Mouse (Mus musculus) embryonic facial prominence, embryonic 13.5 days (tissue): ENCODE data around the gene Mast4. TPM values are rescaled to one million over a fixed set of nuclear protein-coding genes. Genes with fewer than 3 reads are reported as not detected.
A peak's percentile ranks its signal among the peaks of the same experiment; 100 is the strongest.

Source experiments
- ATAC-seq: fragments of 200-750 bp; cut with Nextera tagmentation; 2 replicates; pipeline ENCODE4 v1.8.0; 2017; ENCODE audit warnings: low read depth; ENCODE audit not compliant: insufficient number of reproducible peaks, insufficient read depth, low FRiP score, low TSS enrichment
- H3K27ac ChIP-seq: fragments of 300-500 bp; sonication (generic); 2 replicates; pipeline ENCODE4 v1.5.1; 2015; ENCODE audit warnings: moderate library complexity, mild to moderate bottlenecking, inconsistent platforms
- H3K27me3 ChIP-seq: fragments of 300-500 bp; sonication (generic); 2 replicates; pipeline ENCODE4 v1.6.1; 2015; ENCODE audit warnings: mild to moderate bottlenecking, inconsistent platforms
- H3K36me3 ChIP-seq: fragments of 300-500 bp; sonication (generic); 2 replicates; pipeline ENCODE4 v1.6.1; 2015; ENCODE audit warnings: mild to moderate bottlenecking, inconsistent platforms
- H3K4me1 ChIP-seq: fragments of 300-500 bp; sonication (generic); 2 replicates; pipeline ENCODE4 v1.6.1; 2015; ENCODE audit warnings: inconsistent platforms
- H3K4me2 ChIP-seq: fragments of 300-500 bp; sonication (generic); 2 replicates; pipeline ENCODE4 v1.6.1; 2015; ENCODE audit warnings: moderate library complexity, mild to moderate bottlenecking, inconsistent platforms
- H3K4me3 ChIP-seq: fragments of 300-500 bp; sonication (generic); 2 replicates; pipeline ENCODE4 v1.5.1; 2015; ENCODE audit warnings: mild to moderate bottlenecking, inconsistent platforms
- H3K9ac ChIP-seq: fragments of 300-500 bp; sonication (generic); 2 replicates; pipeline ENCODE4 v1.6.1; 2015; ENCODE audit warnings: mild to moderate bottlenecking, inconsistent platforms
- H3K9me3 ChIP-seq: fragments of 300-500 bp; sonication (generic); 2 replicates; pipeline ENCODE4 v1.6.1; 2016; ENCODE audit warnings: inconsistent platforms
- WGBS: fragments of 180-500 bp; shearing (Covaris S2); methylation state at CpG from one replicate; pipeline ENCODE4 v1.1.7; 2015; ENCODE audit warnings: mixed read lengths; 5-methylcytosine and 5-hydroxymethylcytosine counted together
- polyA plus RNA-seq: library from polyadenylated mRNA; unstranded; fragments of >200 nt; fragmentation: Nextera tagmentation; extraction: Ambion mirVana; gene quantifications from 2 replicates; pipeline ENCODE4 v1.2.1, GENCODE M21; 2015

Gene Mast4
- polyA plus RNA-seq, 1 experiment from 2014 or later: 28.6 TPM

- Histone ChIP-seq H3K36me3 (no peaks in the 10 kb centered on the region), H3K27ac (no peak overlapping the region), H3K4me1 (peaks cover 8% of the 10 kb centered on the region), H3K27me3 (no peaks in the 10 kb centered on the region), H3K4me2 (no peak overlapping the region), H3K9me3 (no peaks in the 10 kb centered on the region), H3K9ac (no peak overlapping the region), H3K4me3 (no peak overlapping the region)
- WGBS: 57% methylated on average over 9 of the region's 9 CpGs
- ATAC-seq: no peak
These were observed 531.1 kb downstream of the Mast4 start for GRCm38 (mm10) chr13:102803206-102803605.

- Histone ChIP-seq H3K36me3 (peaks cover 24% of the 10 kb centered on the region), H3K27me3 (no peaks in the 10 kb centered on the region), H3K9ac (no peak overlapping the region), H3K4me2 (no peak overlapping the region), H3K27ac (no peak overlapping the region), H3K4me1 (peaks cover 4% of the 10 kb centered on the region), H3K4me3 (no peak overlapping the region), H3K9me3 (no peaks in the 10 kb centered on the region)
- no peak for ATAC-seq
- 88% methylated on average over 3 of the region's 3 CpGs for WGBS
These were observed 542.1 kb downstream of the Mast4 start for GRCm38 (mm10) chr13:102792157-102792556.

GRCm38 (mm10) chr13:102790601-102791155, 543.6 kb downstream of the Mast4 start:
- ATAC-seq: no peak
- WGBS: 39% methylated on average over 6 of the region's 6 CpGs

GRCm38 (mm10) chr13:102786666-102787230, 547.5 kb downstream of the Mast4 start:
- no peak for ATAC-seq
- no peak overlapping the region for H3K9ac ChIP-seq
- H3K36me3 ChIP-seq: peaks cover 16% of the 10 kb centered on the region; the same call in 1 of the 2 replicates
- no peak overlapping the region for H3K4me3 ChIP-seq
- WGBS: 67% methylated on average over 10 of the region's 10 CpGs
- no peaks in the 10 kb centered on the region for H3K27me3 ChIP-seq
- H3K9me3 ChIP-seq: no peaks in the 10 kb centered on the region
- H3K27ac ChIP-seq: 0 out of 2 replicates have a peak overlapping the region, but pooled peaks have one; percentile 33
- no peak overlapping the region for H3K4me2 ChIP-seq
- H3K4me1 ChIP-seq: peaks cover 8% of the 10 kb centered on the region

More at GRCm38 (mm10) chr13:102790601-102791155, 543.6 kb downstream of the Mast4 start:
- Histone ChIP-seq H3K9ac (no peak overlapping the region), H3K27me3 (no peaks in the 10 kb centered on the region), H3K9me3 (no peaks in the 10 kb centered on the region), H3K4me3 (no peak overlapping the region), H3K4me2 (no peak overlapping the region), H3K27ac (no peak overlapping the region), H3K36me3 (peaks cover 20% of the 10 kb centered on the region), H3K4me1 (peaks cover 8% of the 10 kb centered on the region)

GRCm38 (mm10) chr13:102783531-102784310, 550.6 kb downstream of the Mast4 start:
- WGBS: 83% methylated on average over 7 of the region's 7 CpGs
- Histone ChIP-seq H3K9ac (no peak overlapping the region), H3K4me1 (peaks cover 4% of the 10 kb centered on the region; the same call in 1 of the 2 replicates), H3K27ac (no peak overlapping the region), H3K27me3 (no peaks in the 10 kb centered on the region), H3K36me3 (peaks cover 27% of the 10 kb centered on the region; the same call in 1 of the 2 replicates), H3K4me3 (no peak overlapping the region), H3K4me2 (no peak overlapping the region), H3K9me3 (no peaks in the 10 kb centered on the region)
- ATAC-seq: no peak

GRCm38 (mm10) chr13:102779275-102779674, 555.0 kb downstream of the Mast4 start:
- no peak overlapping the region for H3K9ac ChIP-seq
- no peaks in the 10 kb centered on the region for H3K27me3 ChIP-seq
- H3K4me1 ChIP-seq: peaks cover under 1% of the 10 kb centered on the region; the same call in 1 of the 2 replicates
- no peak overlapping the region for H3K4me3 ChIP-seq
- H3K27ac ChIP-seq: no peak overlapping the region
- no peaks in the 10 kb centered on the region for H3K9me3 ChIP-seq
- peaks cover 21% of the 10 kb centered on the region for H3K36me3 ChIP-seq
- H3K4me2 ChIP-seq: no peak overlapping the region
- ATAC-seq: no peak
- 86% methylated on average over 3 of the region's 3 CpGs for WGBS

- Histone ChIP-seq H3K27me3 (no peaks in the 10 kb centered on the region), H3K9me3 (no peaks in the 10 kb centered on the region), H3K27ac (no peak overlapping the region), H3K4me3 (no peak overlapping the region), H3K4me2 (no peak overlapping the region), H3K36me3 (peaks cover 21% of the 10 kb centered on the region), H3K9ac (no peak overlapping the region), H3K4me1 (peaks cover 5% of the 10 kb centered on the region; the same call in 1 of the 2 replicates)
- 91% methylated on average over 3 of the region's 3 CpGs for WGBS
- ATAC-seq: no peak
These were observed 555.4 kb downstream of the Mast4 start for GRCm38 (mm10) chr13:102778859-102779258.

GRCm38 (mm10) chr13:102775506-102775905, 558.8 kb downstream of the Mast4 start:
- Histone ChIP-seq H3K4me1 (peaks cover 16% of the 10 kb centered on the region; the same call in 1 of the 2 replicates), H3K27ac (0 out of 2 replicates have a peak overlapping the region, but pooled peaks have one; percentile 55), H3K9me3 (no peaks in the 10 kb centered on the region), H3K4me3 (no peak overlapping the region), H3K27me3 (no peaks in the 10 kb centered on the region), H3K4me2 (no peak overlapping the region), H3K36me3 (peaks cover 14% of the 10 kb centered on the region), H3K9ac (no peak overlapping the region)
- 72% methylated on average over 6 of the region's 6 CpGs for WGBS
- no peak for ATAC-seq

- WGBS: 41% methylated on average over 7 of the region's 7 CpGs
- Histone ChIP-seq H3K9me3 (no peaks in the 10 kb centered on the region), H3K4me2 (no peak overlapping the region; the same call in 1 of the 2 replicates), H3K27me3 (no peaks in the 10 kb centered on the region), H3K4me3 (no peak overlapping the region), H3K4me1 (peaks cover 16% of the 10 kb centered on the region; the same call in 1 of the 2 replicates), H3K36me3 (peaks cover 18% of the 10 kb centered on the region), H3K9ac (no peak overlapping the region), H3K27ac (peak overlapping the region; percentile 55)
- ATAC-seq: no peak
These were observed 559.5 kb downstream of the Mast4 start for GRCm38 (mm10) chr13:102774786-102775201.

GRCm38 (mm10) chr13:102773169-102773568, 561.1 kb downstream of the Mast4 start:
- 89% methylated on average over 9 of the region's 9 CpGs for WGBS
- no peak for ATAC-seq
- Histone ChIP-seq H3K9ac (no peak overlapping the region), H3K4me3 (no peak overlapping the region), H3K27me3 (no peaks in the 10 kb centered on the region), H3K4me2 (no peak overlapping the region), H3K9me3 (no peaks in the 10 kb centered on the region), H3K36me3 (peaks cover 12% of the 10 kb centered on the region), H3K4me1 (peaks cover 16% of the 10 kb centered on the region; the same call in 1 of the 2 replicates), H3K27ac (no peak overlapping the region)

GRCm38 (mm10) chr13:102770194-102770593, 564.1 kb downstream of the Mast4 start:
- Histone ChIP-seq H3K9ac (no peak overlapping the region), H3K9me3 (no peaks in the 10 kb centered on the region), H3K4me1 (peaks cover 19% of the 10 kb centered on the region; the same call in 1 of the 2 replicates), H3K4me3 (no peak overlapping the region), H3K27me3 (no peaks in the 10 kb centered on the region), H3K27ac (no peak overlapping the region), H3K36me3 (peaks cover 22% of the 10 kb centered on the region), H3K4me2 (no peak overlapping the region)
- 54% methylated on average over 8 of the region's 8 CpGs for WGBS
- ATAC-seq: no peak
